Mouse (Mus musculus): ENCODE results near the gene Dph7. TPM values are rescaled to one million over a fixed set of nuclear protein-coding genes. Genes with fewer than 3 reads are reported as not detected.

The Dph7 gene
- polyA plus RNA-seq, 1 experiment from 2014 or later: 39.6 TPM

Small RNA genes within 50 kb of the gene (microRNA-seq; reads per million reads assigned to microRNA genes)
- not detected for gene Gm22875

Other genes starting within 250 kb of the Dph7 start
- 19.1 and 20.3 TPM in 2 replicates for gene Cacna1b, start 199.2 kb upstream of the Dph7 start, polyA plus RNA-seq (2014; fragmentation: Nextera tagmentation; extraction: Ambion mirVana)
- gene Ehmt1, start 42.8 kb upstream of the Dph7 start, polyA plus RNA-seq (2014; fragmentation: Nextera tagmentation; extraction: Ambion mirVana): 90.8 and 97.0 TPM in 2 replicates
- 30.2 and 31.6 TPM in 2 replicates for gene Arrdc1, start 27.1 kb upstream of the Dph7 start, polyA plus RNA-seq (2014; fragmentation: Nextera tagmentation; extraction: Ambion mirVana)
- 18.1 and 26.0 TPM in 2 replicates for gene Zmynd19, start 12.6 kb upstream of the Dph7 start, polyA plus RNA-seq (2014; fragmentation: Nextera tagmentation; extraction: Ambion mirVana)
- gene Mrpl41, start 12.7 kb downstream of the Dph7 start, polyA plus RNA-seq (2014; fragmentation: Nextera tagmentation; extraction: Ambion mirVana): 173 and 181 TPM in 2 replicates
- 3.5 and 3.7 TPM in 2 replicates for gene Pnpla7, start 13.6 kb downstream of the Dph7 start, polyA plus RNA-seq (2014; fragmentation: Nextera tagmentation; extraction: Ambion mirVana)
- gene Nsmf, start 92.0 kb downstream of the Dph7 start, polyA plus RNA-seq (2014; fragmentation: Nextera tagmentation; extraction: Ambion mirVana): 137 and 143 TPM in 2 replicates
- gene Entpd8, start 117.9 kb downstream of the Dph7 start, polyA plus RNA-seq (2014; fragmentation: Nextera tagmentation; extraction: Ambion mirVana): 0.27 TPM in 1 of 2 replicates, not detected in the other
- gene Noxa1, start 132.7 kb downstream of the Dph7 start, polyA plus RNA-seq (2014; fragmentation: Nextera tagmentation; extraction: Ambion mirVana): 0.17 TPM in 1 of 2 replicates, not detected in the other
- gene Nrarp, start 218.4 kb downstream of the Dph7 start, polyA plus RNA-seq (2014; fragmentation: Nextera tagmentation; extraction: Ambion mirVana): 10.7 and 15.1 TPM in 2 replicates
- 0.88 and 1.4 TPM in 2 replicates for gene Tor4a, start 234.5 kb downstream of the Dph7 start, polyA plus RNA-seq (2014; fragmentation: Nextera tagmentation; extraction: Ambion mirVana)
- gene Nelfb, start 249.1 kb downstream of the Dph7 start, polyA plus RNA-seq (2014; fragmentation: Nextera tagmentation; extraction: Ambion mirVana): 74.7 and 86.2 TPM in 2 replicates